Mouse (Mus musculus): Measurements from ENCODE around the gene Nudt7.
A peak's percentile ranks its signal among the peaks of the same experiment; 100 is the strongest.

Nudt7 gene

DNA sequence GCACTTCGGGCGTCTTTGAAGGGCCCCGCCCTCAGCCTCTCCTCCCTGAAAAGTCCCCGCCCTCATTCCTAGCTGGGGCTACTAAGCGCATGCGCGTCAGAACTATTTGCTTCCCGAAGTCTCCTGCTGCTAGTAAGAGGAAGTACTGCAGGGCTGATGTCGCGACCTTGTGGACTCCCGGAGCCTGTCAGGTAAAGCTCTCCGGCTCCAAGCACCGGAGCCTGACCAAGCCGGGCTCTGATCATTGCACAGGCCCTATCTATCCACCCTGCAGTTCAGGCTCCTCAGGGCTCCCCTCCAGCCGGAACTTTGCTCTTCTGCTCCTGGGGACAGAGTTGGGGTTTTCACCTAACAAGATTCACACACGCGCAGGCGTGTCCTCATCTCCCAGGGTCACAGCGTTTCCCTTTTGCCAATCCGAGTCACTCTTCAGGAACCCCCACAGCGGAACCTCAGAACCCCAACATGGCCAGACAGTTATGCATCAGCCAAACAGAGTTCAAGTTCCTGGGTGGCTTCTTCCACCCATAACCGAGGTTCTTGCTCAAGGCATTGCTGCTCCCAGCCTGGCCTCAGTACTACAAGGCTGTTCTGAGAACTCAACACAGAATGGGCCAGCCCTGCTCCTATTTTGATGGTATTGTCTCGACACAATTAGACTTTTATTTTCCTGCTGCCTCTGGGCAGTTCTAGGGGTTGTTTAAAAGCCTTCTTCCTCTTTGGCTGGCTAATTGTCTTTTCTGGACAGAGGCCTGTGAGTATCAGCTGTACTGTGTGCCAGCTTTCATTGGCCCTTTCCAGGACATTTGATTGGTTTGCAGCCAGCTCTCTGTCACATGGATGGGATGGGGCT is at the start of gene Nudt7:
TSS of gene Nudt7 (plus strand) at position 48 of the 853 bp plus-strand sequence.
- peak; percentile 89 for DNase-seq (ENCODE audit: low read depth, low spot score)

DNA sequence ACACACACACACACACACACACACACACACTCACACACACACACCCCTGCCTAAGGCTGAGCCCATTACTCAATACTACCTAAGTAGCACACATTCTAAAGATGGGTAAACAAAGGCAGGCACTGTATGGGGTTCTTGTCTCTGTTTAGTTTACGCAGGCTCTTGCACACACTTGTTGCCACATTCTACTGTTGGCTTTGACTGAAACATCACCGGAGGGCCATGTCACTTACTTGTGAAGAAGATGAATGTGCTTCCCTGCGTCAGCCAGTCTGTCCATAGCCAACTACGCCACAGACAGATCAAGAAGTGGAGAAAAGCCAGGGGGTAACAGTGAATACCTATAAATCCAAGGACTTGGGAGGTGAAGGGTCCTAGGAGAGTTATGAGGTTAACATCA is 45.4 kb upstream of the Nudt7 start:
- no peak for DNase-seq (ENCODE audit: low read depth, low spot score)

DNA sequence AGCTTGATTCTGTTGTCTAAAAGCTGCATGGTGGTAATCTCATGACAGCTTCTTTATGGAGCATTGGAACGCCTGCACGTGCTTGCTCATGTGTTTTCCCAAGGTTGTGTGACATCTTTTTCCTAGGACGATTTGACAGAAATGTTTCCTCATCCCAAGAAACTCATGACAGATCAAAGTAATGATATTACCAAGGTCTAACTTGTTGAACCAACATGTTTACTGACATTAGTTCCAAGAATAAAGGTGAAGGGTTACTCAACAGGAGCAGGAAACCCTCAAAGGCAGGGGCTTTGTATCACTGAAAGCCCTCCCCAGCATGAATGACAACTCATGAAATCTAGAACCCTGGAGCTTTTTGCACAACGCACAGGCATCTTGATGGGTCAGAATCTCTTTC is 42.6 kb upstream of the Nudt7 start:
- DNase-seq (ENCODE audit: low read depth, low spot score) = no peak

DNA sequence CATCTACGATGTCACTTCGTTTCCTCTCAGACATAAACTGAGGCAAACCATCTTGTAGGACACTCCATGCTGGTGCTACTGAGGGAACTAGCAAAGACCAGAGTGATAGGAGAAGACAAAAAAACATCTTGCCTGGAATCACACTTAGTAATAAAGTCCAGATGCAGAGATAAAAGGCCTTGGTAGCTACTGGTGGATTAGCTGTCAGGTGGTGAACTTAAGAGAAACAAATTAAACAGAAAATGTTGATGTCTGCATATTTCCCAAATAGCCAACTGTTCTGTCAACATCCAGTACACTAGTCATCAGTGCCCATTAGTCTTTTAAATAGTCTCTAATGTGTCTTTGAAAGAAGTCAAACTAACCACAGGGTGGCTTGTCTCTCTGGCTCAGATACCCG is 40.0 kb upstream of the Nudt7 start:
- no peak for DNase-seq (ENCODE audit: low read depth, low spot score)

DNA sequence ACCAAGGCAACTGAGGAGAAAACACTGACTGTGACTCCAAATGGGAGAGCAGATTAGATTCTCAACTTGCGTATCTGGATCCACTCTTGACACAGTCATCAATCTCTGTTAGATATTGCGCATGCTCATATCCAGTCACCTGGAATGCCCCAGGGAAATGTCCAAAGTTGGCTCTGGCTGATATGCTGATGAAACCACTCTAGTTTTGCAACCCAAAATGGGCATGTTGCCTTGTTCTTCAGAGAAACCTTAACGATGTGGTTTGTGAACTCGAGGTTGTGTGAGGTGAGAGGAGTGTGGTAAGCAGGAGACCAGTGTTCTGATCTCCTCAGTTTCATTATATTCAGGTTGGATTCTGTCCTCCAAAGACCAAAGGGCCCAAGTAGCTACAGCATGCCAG is 38.8 kb upstream of the Nudt7 start:
- DNase-seq (ENCODE audit: low read depth, low spot score) = no peak

DNA sequence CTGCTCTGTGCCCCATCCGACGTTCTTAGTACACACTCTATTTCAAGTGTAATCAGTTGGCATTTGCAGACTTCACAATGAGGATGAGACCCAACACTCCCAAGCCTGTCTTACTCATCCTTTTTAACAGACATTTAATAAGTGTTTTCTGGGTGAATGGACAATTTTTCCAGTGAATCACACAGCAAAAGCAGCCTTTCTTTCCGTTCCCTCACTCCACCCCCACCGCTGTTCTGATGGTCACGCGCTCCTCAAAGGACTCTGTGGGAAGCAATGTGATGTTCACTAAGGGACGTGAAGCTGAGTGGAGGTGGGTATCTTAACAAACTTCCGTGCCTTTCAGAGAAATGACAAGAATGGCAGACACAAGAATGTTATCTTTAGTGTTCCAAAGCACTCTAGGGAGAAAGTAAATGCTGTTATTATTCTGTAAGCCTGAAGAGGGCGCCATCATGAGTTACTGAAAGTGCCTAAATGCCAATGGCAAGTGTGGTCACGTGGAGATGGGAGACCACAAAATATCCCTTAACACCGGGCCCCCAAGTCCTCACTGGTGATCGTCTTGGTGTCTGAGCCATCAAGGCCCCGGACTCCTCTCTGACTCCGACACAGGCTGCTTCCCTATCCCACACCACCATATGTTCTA is 32.7 kb upstream of the Nudt7 start:
- no peak for DNase-seq (ENCODE audit: low read depth, low spot score)

DNA sequence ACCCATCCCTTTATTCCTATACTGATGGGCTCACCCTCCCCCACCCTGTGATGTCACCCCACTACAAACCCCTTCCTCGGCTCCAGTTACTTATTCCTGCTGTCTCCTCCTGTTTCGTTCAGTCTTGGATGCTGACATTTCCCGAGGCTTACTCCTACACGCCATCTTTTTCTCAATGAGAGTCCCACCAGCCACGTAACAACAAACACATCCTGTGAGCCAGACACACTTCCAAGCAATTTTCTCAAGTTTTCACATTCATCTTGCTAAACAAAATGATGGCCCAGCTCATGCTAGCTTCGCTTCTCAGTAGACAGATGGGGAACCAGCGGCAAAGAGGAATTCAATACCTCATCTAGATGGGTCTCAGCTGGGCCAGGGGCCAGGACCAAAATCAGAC is 30.0 kb upstream of the Nudt7 start:
- DNase-seq (ENCODE audit: low read depth, low spot score) = no peak

DNA sequence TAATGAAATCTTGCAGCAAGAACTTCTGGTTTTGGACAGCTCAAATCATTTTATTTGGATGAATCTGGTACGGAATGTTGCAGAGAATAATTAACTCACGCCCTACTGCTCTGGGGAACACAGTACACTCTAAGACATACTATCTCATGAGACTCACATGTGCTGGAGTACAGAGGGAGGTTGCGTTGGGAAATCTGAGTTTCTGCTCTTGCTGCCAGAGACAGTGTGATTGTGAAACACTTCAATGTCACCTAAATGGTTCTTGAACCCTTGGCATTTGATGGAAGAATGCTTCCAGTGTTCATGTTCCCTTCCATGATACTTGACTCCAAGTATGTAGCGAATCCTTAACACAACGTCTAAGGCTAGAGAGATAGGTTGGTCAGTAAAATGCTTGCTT is 27.4 kb upstream of the Nudt7 start:
- DNase-seq (ENCODE audit: low read depth, low spot score) = no peak

DNA sequence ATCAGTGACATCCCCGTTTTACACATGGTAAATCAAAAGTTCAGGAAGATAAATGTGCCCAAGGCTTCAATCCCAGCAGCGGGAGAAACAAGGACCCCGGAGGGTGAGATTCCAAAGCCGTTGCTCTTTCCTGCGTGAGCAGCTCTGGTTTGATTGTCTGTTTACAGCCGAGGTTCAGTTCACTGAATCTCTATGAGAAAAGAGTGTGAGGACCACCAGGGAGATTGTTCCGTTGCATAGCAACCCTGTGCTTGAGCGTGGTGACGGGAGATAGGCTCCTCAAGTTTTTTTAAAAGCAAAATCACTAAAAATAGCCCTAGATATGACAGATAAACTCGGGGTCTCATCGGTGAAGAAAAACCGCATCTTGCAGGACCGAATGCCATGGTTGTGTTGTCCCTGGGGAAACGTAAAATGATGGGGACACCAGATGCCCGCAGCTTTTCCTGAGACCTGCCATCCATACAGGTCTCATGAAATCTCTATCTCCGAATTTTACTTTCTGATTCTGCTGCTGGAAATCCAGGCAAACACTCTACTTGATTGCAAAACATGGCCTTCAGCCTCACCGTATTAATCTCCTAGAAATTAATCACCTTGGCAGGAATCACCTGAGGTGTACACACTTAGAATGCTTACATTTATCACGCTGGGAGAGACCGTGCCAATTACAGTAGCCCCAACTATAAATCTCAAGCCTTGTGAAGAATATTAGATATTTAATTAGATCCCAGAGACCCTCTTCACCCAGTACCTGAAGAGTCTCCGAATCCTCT is 23.8 kb upstream of the Nudt7 start:
- no peak for DNase-seq (ENCODE audit: low read depth, low spot score)

DNA sequence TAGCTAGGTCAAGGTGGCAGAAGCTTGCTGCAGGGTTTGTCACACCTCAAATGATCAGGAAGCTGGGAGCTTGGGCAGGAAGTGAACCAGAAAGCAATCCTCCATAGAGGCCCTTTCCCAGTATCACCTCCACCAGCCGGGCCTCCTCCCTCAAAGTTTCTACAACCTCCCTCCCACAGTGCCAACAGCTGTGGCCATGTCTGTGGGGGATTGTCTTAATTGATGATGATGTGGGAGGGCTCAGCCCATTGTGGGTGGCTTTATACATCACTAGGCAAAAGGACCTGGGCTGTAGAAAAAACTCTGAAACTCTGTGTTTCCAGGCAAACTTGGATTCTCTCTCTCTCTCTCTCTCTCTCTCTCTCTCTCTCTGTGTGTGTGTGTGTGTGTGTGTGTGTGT is 18.3 kb upstream of the Nudt7 start:
- DNase-seq (ENCODE audit: low read depth, low spot score) = no peak

DNA sequence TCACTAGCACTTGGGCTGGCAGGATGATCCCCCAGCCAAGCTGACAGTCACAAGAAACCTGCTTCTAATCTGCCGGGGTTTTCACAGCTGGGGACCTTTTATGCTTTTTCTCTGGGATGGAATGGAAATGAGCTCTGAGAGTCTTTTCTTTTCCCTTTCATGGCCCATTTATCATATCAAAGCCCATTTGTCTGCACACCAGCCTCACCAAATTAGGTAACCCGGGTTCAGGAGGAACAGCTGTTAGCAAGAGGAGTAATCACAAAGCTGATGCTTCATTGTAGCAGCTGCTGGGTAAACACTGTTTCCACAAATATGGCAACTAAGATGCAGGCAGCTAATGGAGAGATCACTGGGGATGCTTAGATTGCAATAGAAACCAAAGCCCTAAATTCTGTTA is 17.3 kb upstream of the Nudt7 start:
- no peak for DNase-seq (ENCODE audit: low read depth, low spot score)

DNA sequence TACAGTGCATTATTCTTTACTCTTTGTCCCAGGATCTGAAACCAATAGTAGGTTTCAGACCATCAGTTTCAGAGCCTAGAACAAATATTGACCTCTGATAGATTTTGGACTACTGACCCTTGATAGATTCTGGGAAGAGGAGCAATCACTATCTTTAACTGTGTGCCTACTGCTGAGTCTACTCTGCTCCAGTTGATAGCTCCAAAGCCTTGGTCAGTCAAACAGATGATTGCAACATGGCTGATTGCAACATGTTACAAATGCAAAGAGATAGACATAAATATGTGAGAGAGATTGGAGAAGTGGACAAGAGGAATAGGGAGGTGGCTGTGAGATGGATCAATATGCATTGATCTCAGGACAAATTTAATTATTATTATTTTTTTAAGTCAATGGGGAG is 15.9 kb upstream of the Nudt7 start:
- DNase-seq (ENCODE audit: low read depth, low spot score) = no peak

DNA sequence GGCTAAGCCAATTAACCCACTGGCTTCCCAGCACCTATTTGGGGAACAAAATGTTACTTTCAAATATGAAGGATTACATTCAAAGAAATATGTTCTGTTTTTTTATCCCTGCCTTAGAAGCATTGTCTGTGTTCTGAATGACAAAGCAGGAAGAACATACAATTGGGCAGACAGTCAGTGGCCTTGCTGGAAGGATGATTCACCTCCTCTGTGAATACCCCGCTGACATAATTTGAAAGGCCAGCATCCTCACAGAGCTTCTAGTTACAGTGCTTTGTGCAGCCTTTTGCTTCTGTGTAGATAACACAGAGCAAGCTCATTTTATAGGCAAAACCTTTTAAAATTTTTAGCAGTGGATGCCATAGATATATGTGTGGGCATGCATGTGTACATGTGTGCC is 11.6 kb upstream of the Nudt7 start:
- no peak for DNase-seq (ENCODE audit: low read depth, low spot score)

DNA sequence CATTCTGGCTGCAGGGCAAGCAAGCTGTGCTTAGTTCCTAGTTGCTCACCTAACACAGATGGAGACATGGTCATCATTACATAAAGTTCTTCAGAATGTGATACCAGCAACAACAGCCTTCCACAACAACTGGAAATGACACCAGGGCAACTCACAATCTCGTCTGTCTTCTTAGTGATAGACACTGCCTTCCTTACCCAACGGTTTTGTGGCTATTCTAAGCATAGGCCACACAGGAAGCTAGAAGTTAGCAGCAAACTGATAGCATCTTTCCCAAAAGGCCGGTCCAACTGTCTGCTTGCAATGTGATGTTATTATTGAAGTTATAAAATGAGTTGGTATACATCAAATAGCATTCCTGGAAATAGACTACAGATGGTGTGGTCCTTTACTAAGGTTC is 9.7 kb upstream of the Nudt7 start:
- DNase-seq (ENCODE audit: low read depth, low spot score) = no peak

DNA sequence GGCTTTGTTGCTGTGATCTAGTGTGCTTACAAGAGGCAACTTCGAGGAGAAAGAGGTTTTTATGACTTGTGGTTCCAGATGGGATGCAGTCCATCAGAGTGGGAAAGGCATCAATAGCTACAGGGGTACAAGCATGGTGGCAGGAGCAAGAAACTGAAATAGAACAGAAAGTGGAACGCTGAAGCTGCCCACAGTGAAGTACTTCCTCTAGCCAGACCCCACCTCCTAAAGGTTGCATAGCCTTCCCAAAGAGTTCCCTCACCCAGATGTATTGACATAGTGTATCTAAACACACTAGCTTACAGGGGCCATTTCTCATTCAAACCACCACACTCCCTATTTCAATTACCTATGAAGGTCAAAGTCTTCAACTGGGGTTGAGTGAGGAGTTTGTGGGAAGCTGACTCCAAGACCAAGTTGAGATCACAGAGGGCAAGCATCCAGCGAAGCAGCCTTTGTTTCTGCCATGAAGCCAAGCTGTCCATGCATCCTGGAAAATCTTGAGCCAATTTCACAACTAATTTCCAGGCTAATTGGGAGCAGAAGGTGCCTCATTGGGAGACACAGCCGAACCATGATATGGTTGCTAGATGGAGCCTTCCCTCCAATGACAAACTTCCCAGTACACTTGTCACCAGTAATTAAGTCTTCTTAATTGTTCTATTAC is 9.1 kb upstream of the Nudt7 start:
- DNase-seq (ENCODE audit: low read depth, low spot score) = no peak

DNA sequence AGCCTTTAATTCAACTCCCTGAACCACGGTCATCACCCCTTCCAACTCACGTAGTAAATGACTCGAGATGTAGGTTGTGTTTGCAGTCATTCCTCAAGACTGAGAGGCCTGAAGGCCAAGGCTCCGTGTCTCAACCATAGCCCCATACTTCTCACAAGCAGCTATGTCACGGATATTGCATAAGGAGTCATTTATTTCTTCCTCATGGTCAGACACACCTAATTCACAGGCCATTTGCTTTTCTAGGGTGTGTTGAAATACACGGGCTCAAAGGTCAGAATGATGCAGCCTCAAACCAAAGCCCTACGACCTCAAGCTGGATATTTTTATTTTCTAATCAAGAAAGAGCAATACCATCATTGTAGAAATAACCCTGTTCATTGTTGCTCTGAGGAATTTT is 2.5 kb upstream of the Nudt7 start:
- no peak for DNase-seq (ENCODE audit: low read depth, low spot score)

DNA sequence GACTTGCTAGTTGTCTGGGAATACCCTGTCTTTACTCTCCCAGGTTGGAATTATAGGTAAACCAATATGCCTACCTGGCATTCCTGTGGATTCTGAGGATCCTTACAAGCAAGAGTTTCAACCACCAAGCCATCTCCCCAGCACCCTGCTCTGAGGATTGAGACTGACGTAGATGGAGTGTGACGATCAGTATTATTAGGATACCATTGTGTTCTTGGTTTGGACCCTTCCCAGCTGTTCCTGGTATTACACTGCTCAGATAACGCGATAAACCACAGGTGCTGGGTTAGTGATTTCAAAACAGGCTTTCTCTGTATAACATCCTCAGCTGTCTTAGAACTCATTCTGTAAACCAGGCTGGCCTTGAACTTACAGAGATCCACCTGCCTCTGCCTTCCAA is 1.9 kb upstream of the Nudt7 start:
- no peak for DNase-seq (ENCODE audit: low read depth, low spot score)

DNA sequence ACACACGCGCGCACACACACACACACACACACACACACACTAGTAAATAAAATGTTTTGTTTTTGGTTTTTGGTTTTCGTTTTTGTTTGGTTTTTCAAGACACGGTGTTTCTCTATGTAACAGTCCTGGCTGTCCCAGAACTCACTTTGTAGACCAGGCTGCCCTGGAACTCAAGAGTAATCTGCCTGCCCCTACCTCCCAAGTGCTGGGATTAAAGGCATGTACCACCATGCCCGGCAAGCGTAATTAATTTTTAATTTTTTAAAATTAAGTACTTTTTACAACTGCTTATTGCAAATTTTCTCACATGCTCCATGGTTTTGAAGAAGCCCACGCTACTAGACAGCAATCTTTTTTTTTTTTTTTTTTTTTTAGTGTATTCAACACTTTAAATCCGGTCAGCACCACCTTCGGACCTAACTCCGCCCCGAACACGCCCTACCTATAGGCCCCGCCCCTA is 277 bp upstream of the Nudt7 start:
- DNase-seq (ENCODE audit: low read depth, low spot score) = no peak

DNA sequence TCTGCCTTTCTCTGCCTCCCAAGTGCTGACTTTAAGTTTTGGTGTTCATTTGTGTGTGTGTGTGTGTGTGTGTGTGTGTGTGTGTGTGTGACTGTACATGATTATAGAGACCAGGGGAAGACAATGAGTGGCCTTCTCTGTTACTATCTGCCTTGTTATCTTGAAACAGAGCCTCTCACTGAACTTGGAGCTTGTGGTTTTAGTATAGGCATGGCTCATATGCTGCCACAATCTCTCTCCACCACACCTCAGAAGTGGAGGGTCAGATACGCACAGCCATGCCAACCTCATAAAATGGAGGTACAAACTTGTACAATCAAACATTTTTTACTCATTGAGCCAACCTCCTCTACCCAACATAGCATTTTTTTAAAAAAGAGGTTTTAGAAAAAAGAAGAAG is 3.4 kb downstream of the Nudt7 start:
- no peak for DNase-seq (ENCODE audit: low read depth, low spot score)

DNA sequence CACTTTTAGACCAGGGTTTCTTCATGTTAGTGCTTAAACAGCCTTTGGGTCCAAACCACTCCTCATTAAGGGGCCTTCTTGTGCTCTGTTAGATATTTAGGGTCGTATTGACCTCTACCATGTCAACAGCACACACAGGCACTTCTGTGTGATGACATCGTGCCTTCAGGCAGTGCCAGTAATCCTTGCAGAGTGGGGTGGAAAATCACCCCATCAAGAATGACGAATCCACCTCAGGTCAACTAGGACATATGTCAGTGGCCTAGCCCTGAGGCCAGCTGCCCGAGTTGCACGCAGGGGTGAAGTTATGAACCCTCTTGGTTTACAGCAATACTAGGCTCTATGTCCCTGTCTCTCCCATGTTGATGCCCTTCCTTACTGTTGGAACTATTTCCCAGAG is 3.8 kb downstream of the Nudt7 start:
- DNase-seq (ENCODE audit: low read depth, low spot score) = no peak

DNA sequence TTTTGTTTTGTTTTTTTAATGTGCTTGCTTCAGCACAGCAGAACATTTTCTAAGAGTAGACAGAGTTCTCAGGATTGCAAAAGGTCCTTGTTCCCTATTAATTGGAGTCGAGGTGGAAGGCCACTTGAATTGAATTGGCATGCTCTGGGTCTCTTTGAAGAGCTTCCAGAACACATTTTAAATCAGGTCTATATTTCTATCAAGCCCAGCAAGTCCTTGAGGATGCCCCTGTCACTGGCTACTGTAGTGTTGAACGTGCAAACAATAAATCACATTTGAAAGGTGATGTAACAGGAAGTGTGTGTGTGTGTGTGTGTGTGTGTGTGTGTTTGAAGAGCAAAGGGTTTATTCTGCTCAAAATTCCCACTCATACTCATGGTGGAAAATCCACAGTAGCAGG is 7.1 kb downstream of the Nudt7 start:
- no peak for DNase-seq (ENCODE audit: low read depth, low spot score)

DNA sequence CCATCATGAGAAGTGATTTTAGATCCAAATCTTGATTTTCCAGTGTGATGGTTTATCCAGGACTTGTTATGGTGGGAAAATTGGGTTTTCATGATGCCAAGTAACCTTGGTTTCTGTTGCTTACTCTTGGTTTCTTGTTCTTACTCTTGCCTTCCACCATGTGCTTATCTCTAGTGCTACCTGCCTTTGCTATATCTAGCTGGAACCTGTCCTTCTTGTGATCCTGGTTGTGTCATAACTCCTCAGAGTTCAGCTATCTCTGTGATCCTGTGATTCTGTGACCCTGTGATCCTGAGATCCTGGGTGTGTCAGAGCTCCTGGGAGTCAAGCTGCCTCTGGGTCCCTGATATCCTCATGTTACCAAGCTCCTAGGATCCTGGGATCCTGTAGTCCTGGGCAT is 8.8 kb downstream of the Nudt7 start:
- no peak for DNase-seq (ENCODE audit: low read depth, low spot score)

Measured in telencephalon, adult 2 months (tissue).